Mouse (Mus musculus) T-cell, adult 66 days (primary cell): Measurements from ENCODE around the gene Edem2. TPM values are rescaled to one million over a fixed set of nuclear protein-coding genes. Genes with fewer than 3 reads are reported as not detected.

Experiments used
- total RNA-seq, 2 experiments: library from RNA; stranded (reverse); gene quantifications; 3 replicates in 1 of 2; 4 replicates in 1 of 2; pipeline ENCODE4 v1.2.4; 2023

Edem2 gene
- total RNA-seq = 10 to 100 TPM; 33.0 to 33.1 TPM

GRCm38 (mm10) chr2:155729158-155729645, at the start of gene Edem2:
TSS of gene Edem2 (minus strand) at chr2:155729475.

GRCm38 (mm10) chr2:155774927-155775684, 45.8 kb upstream of the Edem2 start, which contains the start of gene Mmp24:
TSS of gene Mmp24 (plus strand) at chr2:155775342.

GRCm38 (mm10) chr2:155751014-155751786, 21.9 kb upstream of the Edem2 start, which contains the start of gene Procr:
TSS of gene Procr (plus strand) at chr2:155751117.

GRCm38 (mm10) chr2:155735766-155736165, 6.5 kb upstream of the Edem2 start, which contains the start of gene Gm17581:
TSS of gene Gm17581 (minus strand) at chr2:155735866.

GRCm38 (mm10) chr2:155691723-155692493, 37.4 kb downstream of the Edem2 start, which contains the start of gene Trpc4ap:
TSS of gene Trpc4ap (minus strand) at chr2:155692384.

Other genes with a start within 250 kb of the Edem2 start
- gene Acss2, start 211.5 kb downstream of the Edem2 start, total RNA-seq = 10 to 100 TPM; 56.8 to 57.8 TPM
- gene Ggt7, start 211.2 kb downstream of the Edem2 start, total RNA-seq = 1 to 10 TPM; 2.2 to 3.0 TPM
- gene Gss, start 136.7 kb downstream of the Edem2 start, total RNA-seq = 10 to 100 TPM; 10.7 to 12.6 TPM
- not detected for gene Myh7b, start 118.3 kb downstream of the Edem2 start, total RNA-seq
- 100 to 1,000 TPM; 206 to 223 TPM for gene Trpc4ap, start 37.1 kb downstream of the Edem2 start, total RNA-seq
- gene Gm17581, start 6.4 kb upstream of the Edem2 start, total RNA-seq = not detected
- gene Procr, start 21.6 kb upstream of the Edem2 start, total RNA-seq = under 1 TPM in 1 of 2 experiments, not detected in 1; 0.67 TPM
- gene Mmp24, start 45.9 kb upstream of the Edem2 start, total RNA-seq = not detected
- 10 to 100 TPM; 24.3 to 24.6 TPM for gene BC029722, start 90.0 kb upstream of the Edem2 start, total RNA-seq
- gene Eif6, start 97.5 kb upstream of the Edem2 start, total RNA-seq = 100 to 1,000 TPM in 1 of 2 experiments, 10 to 100 TPM in 1; 98.6 to 120 TPM
- under 1 TPM; 0.35 to 0.41 TPM for gene Fam83c, start 105.4 kb upstream of the Edem2 start, total RNA-seq
- gene Uqcc1, start 200.8 kb upstream of the Edem2 start, total RNA-seq = 10 to 100 TPM; 38.5 to 53.1 TPM
- not detected for gene Gm15557, start 211.3 kb upstream of the Edem2 start, total RNA-seq
- gene Gdf5, start 215.9 kb upstream of the Edem2 start, total RNA-seq = not detected
- 10 to 100 TPM; 72.5 to 85.7 TPM for gene Cep250, start 227.0 kb upstream of the Edem2 start, total RNA-seq